Mouse (Mus musculus): ENCODE data around the gene Fbxo3.

DNA sequence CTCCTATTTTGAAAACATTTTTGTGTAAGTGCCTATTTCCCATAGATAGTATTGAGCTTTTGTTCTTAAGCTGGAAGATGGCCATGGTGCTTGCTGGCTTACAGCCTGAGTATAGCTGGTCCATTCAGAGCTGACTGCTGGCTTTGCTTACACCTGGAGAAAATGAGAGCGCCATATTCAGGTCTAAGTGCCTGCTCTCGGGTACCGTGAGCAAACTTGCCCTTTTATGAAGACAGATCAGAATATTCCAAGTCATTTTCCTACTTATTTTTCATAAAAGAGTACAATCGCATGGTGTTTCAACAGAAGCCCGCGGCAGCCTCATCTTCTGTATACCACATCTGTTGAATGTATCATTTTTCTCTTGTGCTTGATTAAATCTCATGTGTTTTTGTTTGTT is 33.5 kb downstream of the Fbxo3 start:
- TF ChIP-seq POLR2A (IDR thresholded peaks at IDR 0.05; ENCODE audit: control insufficient read depth, extremely low read depth, insufficient read depth, low read length, poor library complexity) (no peak), CTCF (IDR thresholded peaks at IDR 0.05; ENCODE audit: borderline replicate concordance, control insufficient read depth, extremely low read depth, insufficient read depth, low read length, poor library complexity) (no peak)

Data from thymus, adult 2 months (tissue).